Mouse (Mus musculus) C2C12 (cell line): ENCODE results near the gene Cyp3a16.

Experiments
- CEBPB ChIP-seq: IDR thresholded peaks from one replicate; pipeline ENCODE4 v1.6.1; 2011; ENCODE audit warnings: low read depth, mild to moderate bottlenecking, control low read depth, moderate library complexity
- CTCF ChIP-seq: IDR thresholded peaks from one replicate; pipeline ENCODE4 v1.5.1; 2011; ENCODE audit not compliant: control insufficient read depth, insufficient read depth, insufficient read length
- FOSL1 ChIP-seq: IDR thresholded peaks from one replicate; pipeline ENCODE4 v1.8.0; 2011; ENCODE audit warnings: mild to moderate bottlenecking, low read length; ENCODE audit not compliant: poor library complexity, insufficient read depth, severe bottlenecking
- MAX ChIP-seq: IDR thresholded peaks from one replicate; pipeline ENCODE4 v1.6.1; 2011; ENCODE audit warnings: mild to moderate bottlenecking, control low read depth
- MYOG ChIP-seq: IDR thresholded peaks from one replicate; pipeline ENCODE4 v1.6.1; 2011; ENCODE audit not compliant: control insufficient read depth, insufficient read length; ENCODE audit errors: extremely low read depth
- USF1 ChIP-seq: IDR thresholded peaks from one replicate; pipeline ENCODE4 v1.6.1; 2011; ENCODE audit warnings: low read depth, mild to moderate bottlenecking, control low read depth, moderate library complexity

GRCm38 (mm10) chr5:145464304-145465088 lies 5.0 kb downstream of the Cyp3a16 start:
- TF ChIP-seq CTCF (no peak), MYOG (no peak), MAX (no peak), USF1 (no peak), CEBPB (no peak), FOSL1 (no peak)
